Mouse (Mus musculus) midbrain, embryonic 12.5 days (tissue): Measurements from ENCODE around the gene Noxa1. TPM values are rescaled to one million over a fixed set of nuclear protein-coding genes. Genes with fewer than 3 reads are reported as not detected.
A peak's percentile ranks its signal among the peaks of the same experiment; 100 is the strongest.

Experiments used
- ATAC-seq: fragments of 200-750 bp; cut with Nextera tagmentation; 2 replicates; pipeline ENCODE4 v1.8.0; 2017; ENCODE audit warnings: low read depth, moderate TSS enrichment, moderate library complexity; ENCODE audit not compliant: low FRiP score
- H3K27ac ChIP-seq: fragments of 300-500 bp; sonication (generic); replicated peaks from 2 replicates; pipeline ENCODE4 v1.5.1; 2016; ENCODE audit warnings: mild to moderate bottlenecking
- H3K27me3 ChIP-seq: fragments of 300-500 bp; sonication (generic); 2 replicates; pipeline ENCODE4 v1.6.1; 2016; ENCODE audit warnings: mild to moderate bottlenecking
- H3K36me3 ChIP-seq: fragments of 300-500 bp; sonication (generic); 2 replicates; pipeline ENCODE4 v1.6.1; 2016
- H3K4me1 ChIP-seq: fragments of 300-500 bp; sonication (generic); 2 replicates; pipeline ENCODE4 v1.6.1; 2016
- H3K4me2 ChIP-seq: fragments of 300-500 bp; sonication (generic); replicated peaks from 2 replicates; pipeline ENCODE4 v1.6.1; 2016; ENCODE audit warnings: mild to moderate bottlenecking, moderate library complexity
- H3K4me3 ChIP-seq: fragments of 300-500 bp; sonication (generic); 2 replicates; pipeline ENCODE4 v1.5.1; 2016; ENCODE audit warnings: mild to moderate bottlenecking
- H3K9ac ChIP-seq: fragments of 300-500 bp; sonication (generic); replicated peaks from 2 replicates; pipeline ENCODE4 v1.6.1; 2016; ENCODE audit warnings: mild to moderate bottlenecking, moderate library complexity
- H3K9me3 ChIP-seq: fragments of 300-500 bp; sonication (generic); 2 replicates; pipeline ENCODE4 v1.6.1; 2016; ENCODE audit warnings: mild to moderate bottlenecking
- WGBS: fragments of 180-500 bp; shearing (Covaris S2); methylation state at CpG from one replicate; pipeline ENCODE4 v1.1.7; 2016; 5-methylcytosine and 5-hydroxymethylcytosine counted together
- polyA plus RNA-seq: library from polyadenylated mRNA; unstranded; fragments of >200 nt; fragmentation: Nextera tagmentation; extraction: Ambion mirVana; gene quantifications from 2 replicates; pipeline ENCODE4 v1.2.1, GENCODE M21; 2016

The Noxa1 gene
- polyA plus RNA-seq, 1 experiment from 2014 or later, result not detected

GRCm38 (mm10) chr2:25120963-25121362 is 26.0 kb upstream of the Noxa1 start:
- no peaks in the 10 kb centered on the region for H3K36me3 ChIP-seq
- H3K9me3 ChIP-seq, result no peaks in the 10 kb centered on the region
- H3K9ac ChIP-seq, result no peak overlapping the region
- no peak for ATAC-seq
- no peak overlapping the region for H3K27ac ChIP-seq
- H3K4me1 ChIP-seq, result peaks cover 19% of the 10 kb centered on the region
- 87% methylated on average over 7 of the region's 7 CpGs for WGBS
- peaks cover 34% of the 10 kb centered on the region for H3K27me3 ChIP-seq
- no peak overlapping the region for H3K4me3 ChIP-seq
- H3K4me2 ChIP-seq, result no peak overlapping the region

DNA sequence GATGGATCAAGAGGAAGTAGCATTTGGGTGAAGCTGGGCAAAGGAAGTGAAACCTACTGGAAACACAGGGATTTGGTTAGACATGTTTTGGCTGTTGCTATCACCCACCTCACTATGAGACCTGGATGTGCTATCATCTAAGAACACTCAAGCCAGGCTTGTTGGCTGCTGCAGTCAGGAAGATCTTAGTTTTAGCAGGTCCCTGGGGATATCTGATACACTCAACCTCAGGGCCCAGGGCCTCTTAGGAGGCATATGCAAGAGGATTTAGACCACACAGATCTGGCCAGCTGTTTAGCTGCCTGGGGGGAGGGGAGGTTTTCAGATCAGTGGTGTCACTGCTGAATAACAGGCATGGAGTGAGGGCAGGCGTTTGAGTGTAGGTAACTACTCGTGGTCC is 20.5 kb upstream of the Noxa1 start:
- H3K27ac ChIP-seq, result no peak overlapping the region
- peaks cover 13% of the 10 kb centered on the region for H3K4me1 ChIP-seq
- H3K4me2 ChIP-seq, result no peak overlapping the region
- H3K36me3 ChIP-seq, result no peaks in the 10 kb centered on the region
- H3K9me3 ChIP-seq, result no peaks in the 10 kb centered on the region
- H3K9ac ChIP-seq, result no peak overlapping the region
- ATAC-seq, result no peak
- WGBS, result 54% methylated on average over 2 of the region's 2 CpGs
- H3K27me3 ChIP-seq, result peaks cover 4% of the 10 kb centered on the region; the same call in 1 of the 2 replicates
- H3K4me3 ChIP-seq, result no peak overlapping the region

- 80% methylated on average over 2 of the region's 2 CpGs for WGBS
- no peak for ATAC-seq
Measured at GRCm38 (mm10) chr2:25114308-25114707, 19.4 kb upstream of the Noxa1 start.

GRCm38 (mm10) chr2:25111184-25111791 is 16.3 kb upstream of the Noxa1 start:
- Histone ChIP-seq H3K9me3 (no peaks in the 10 kb centered on the region), H3K27me3 (peaks cover 7% of the 10 kb centered on the region; the same call in 1 of the 2 replicates), H3K4me1 (peaks cover 13% of the 10 kb centered on the region), H3K4me2 (no peak overlapping the region), H3K27ac (no peak overlapping the region), H3K4me3 (no peak overlapping the region), H3K9ac (no peak overlapping the region), H3K36me3 (no peaks in the 10 kb centered on the region)
- no peak for ATAC-seq
- WGBS, result 57% methylated on average over 9 of the region's 9 CpGs

More at GRCm38 (mm10) chr2:25114308-25114707, 19.4 kb upstream of the Noxa1 start:
- Histone ChIP-seq H3K36me3 (no peaks in the 10 kb centered on the region), H3K27ac (no peak overlapping the region), H3K4me1 (peaks cover 13% of the 10 kb centered on the region), H3K4me2 (no peak overlapping the region), H3K4me3 (no peak overlapping the region), H3K27me3 (no peaks in the 10 kb centered on the region), H3K9ac (no peak overlapping the region), H3K9me3 (no peaks in the 10 kb centered on the region)

DNA sequence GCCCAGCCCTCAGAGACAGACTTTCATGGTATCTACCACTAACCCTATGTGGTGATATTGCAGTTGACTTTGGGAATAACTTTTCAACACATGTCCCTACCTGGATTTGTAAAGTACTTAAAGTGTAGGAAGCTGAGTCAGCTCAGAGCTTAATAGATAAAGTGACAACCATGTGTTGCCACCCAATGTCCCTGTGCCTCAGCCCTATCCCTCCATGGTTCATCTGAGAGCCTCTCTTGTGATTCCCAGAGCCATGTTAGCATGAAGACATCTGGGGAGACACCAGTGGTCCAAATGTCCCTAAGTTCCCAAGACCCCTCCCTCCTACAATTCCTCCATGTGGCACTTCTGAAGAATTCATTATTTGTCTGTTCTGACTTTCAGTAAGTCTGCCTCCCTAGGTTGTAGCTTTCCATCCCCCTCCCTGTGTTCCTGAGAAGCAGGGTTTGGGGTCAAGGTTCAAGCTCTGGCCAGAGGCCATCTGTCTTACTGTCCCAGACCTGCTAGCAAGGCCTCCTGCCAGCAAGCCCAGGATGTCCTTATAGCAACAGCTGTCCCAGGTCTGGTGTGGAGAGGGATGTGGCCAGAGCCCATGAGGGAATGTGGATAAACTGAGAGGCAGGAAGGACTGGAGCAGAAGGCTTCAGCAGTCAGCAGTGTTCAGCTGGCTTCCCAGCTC is 15.7 kb upstream of the Noxa1 start:
- Histone ChIP-seq H3K4me3 (no peak overlapping the region), H3K9ac (no peak overlapping the region), H3K4me1 (peaks cover 12% of the 10 kb centered on the region), H3K4me2 (no peak overlapping the region), H3K9me3 (no peaks in the 10 kb centered on the region), H3K27me3 (peaks cover 7% of the 10 kb centered on the region; the same call in 1 of the 2 replicates), H3K27ac (no peak overlapping the region), H3K36me3 (no peaks in the 10 kb centered on the region)
- no peak for ATAC-seq

- no peak overlapping the region for H3K4me3 ChIP-seq
- H3K4me1 ChIP-seq, result peaks cover 9% of the 10 kb centered on the region
- H3K9me3 ChIP-seq, result no peaks in the 10 kb centered on the region
- peaks cover 10% of the 10 kb centered on the region; the same call in 1 of the 2 replicates for H3K27me3 ChIP-seq
- H3K27ac ChIP-seq, result no peak overlapping the region
- H3K9ac ChIP-seq, result no peak overlapping the region
- H3K36me3 ChIP-seq, result no peaks in the 10 kb centered on the region
- no peak for ATAC-seq
- no peak overlapping the region for H3K4me2 ChIP-seq
Measured at GRCm38 (mm10) chr2:25109487-25109886, 14.5 kb upstream of the Noxa1 start.

DNA sequence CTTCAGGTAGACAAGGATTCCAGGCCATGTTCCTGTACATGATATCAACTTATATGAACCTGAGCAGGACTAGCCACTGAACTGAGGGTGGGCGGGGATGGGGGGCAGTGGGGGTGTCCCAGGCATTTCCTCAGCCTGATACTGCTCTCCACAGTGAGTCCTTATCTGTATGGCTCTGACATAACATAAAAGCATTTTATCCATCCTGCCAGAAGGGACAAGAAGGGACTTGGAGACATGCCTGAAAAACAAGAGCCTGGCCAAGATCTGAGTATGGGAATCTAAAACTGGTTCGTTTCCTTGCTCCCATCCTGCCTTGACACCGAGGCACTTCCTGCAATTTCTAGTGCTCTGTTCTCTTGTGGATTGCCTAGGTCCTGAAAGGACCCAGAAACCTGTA is 11.1 kb upstream of the Noxa1 start:
- peaks cover 3% of the 10 kb centered on the region for H3K4me1 ChIP-seq
- no peak overlapping the region for H3K27ac ChIP-seq
- H3K4me3 ChIP-seq, result no peak overlapping the region
- WGBS, result 79% methylated on average over 3 of the region's 3 CpGs
- H3K9ac ChIP-seq, result no peak overlapping the region
- no peaks in the 10 kb centered on the region for H3K36me3 ChIP-seq
- H3K4me2 ChIP-seq, result no peak overlapping the region
- H3K27me3 ChIP-seq, result peaks cover 10% of the 10 kb centered on the region; the same call in 1 of the 2 replicates
- no peak for ATAC-seq
- no peaks in the 10 kb centered on the region for H3K9me3 ChIP-seq

GRCm38 (mm10) chr2:25104122-25104521 is 9.2 kb upstream of the Noxa1 start:
- Histone ChIP-seq H3K9me3 (no peaks in the 10 kb centered on the region), H3K27me3 (peaks cover 10% of the 10 kb centered on the region; the same call in 1 of the 2 replicates), H3K4me3 (no peak overlapping the region), H3K4me1 (peaks cover 8% of the 10 kb centered on the region), H3K9ac (no peak overlapping the region), H3K4me2 (no peak overlapping the region), H3K27ac (no peak overlapping the region), H3K36me3 (no peaks in the 10 kb centered on the region)
- ATAC-seq, result no peak
- WGBS, result 93% methylated on average over 2 of the region's 2 CpGs

- Histone ChIP-seq H3K4me3 (no peak overlapping the region), H3K27ac (peak overlapping the region; percentile 44), H3K9ac (no peak overlapping the region), H3K27me3 (peaks cover 14% of the 10 kb centered on the region), H3K9me3 (no peaks in the 10 kb centered on the region), H3K4me2 (no peak overlapping the region), H3K4me1 (peaks cover 11% of the 10 kb centered on the region), H3K36me3 (no peaks in the 10 kb centered on the region)
- peak; percentile 61 for ATAC-seq
- 53% methylated on average over 3 of the region's 3 CpGs for WGBS
Measured at GRCm38 (mm10) chr2:25099703-25100102, 4.8 kb upstream of the Noxa1 start.

DNA sequence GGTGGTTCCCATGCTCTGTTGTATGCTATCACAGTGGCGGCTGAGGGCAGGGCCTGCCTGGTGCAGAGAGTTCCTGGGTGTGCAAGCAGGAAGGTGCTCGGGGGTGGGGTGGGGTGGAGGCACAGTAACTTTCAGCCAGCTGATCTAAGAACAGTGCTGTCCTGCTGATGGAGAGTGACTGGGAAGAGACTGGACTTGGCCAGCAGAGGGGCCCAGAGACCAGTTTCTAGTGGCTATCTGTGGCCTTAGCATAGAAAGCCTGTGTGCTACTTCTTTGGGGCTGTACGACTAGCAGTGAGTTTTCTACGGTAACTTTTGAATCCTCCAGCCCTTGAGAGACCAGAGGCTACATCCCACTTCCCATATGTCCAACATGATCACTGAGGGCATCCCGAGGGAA is 4.0 kb upstream of the Noxa1 start:
- no peaks in the 10 kb centered on the region for H3K36me3 ChIP-seq
- H3K4me3 ChIP-seq, result no peak overlapping the region
- peaks cover 13% of the 10 kb centered on the region for H3K4me1 ChIP-seq
- H3K27ac ChIP-seq, result 0 out of 2 replicates have a peak overlapping the region, but pooled peaks have one; percentile 44
- H3K9ac ChIP-seq, result 0 out of 2 replicates have a peak overlapping the region, but pooled peaks have one; percentile 11
- peaks cover 21% of the 10 kb centered on the region for H3K27me3 ChIP-seq
- no peaks in the 10 kb centered on the region for H3K9me3 ChIP-seq
- no peak overlapping the region for H3K4me2 ChIP-seq
- WGBS, result 43% methylated on average over 5 of the region's 5 CpGs
- ATAC-seq, result peak; percentile 72

GRCm38 (mm10) chr2:25098005-25098615 is 3.2 kb upstream of the Noxa1 start:
- H3K27ac ChIP-seq, result no peak overlapping the region
- no peak overlapping the region for H3K4me2 ChIP-seq
- ATAC-seq, result no peak
- H3K36me3 ChIP-seq, result no peaks in the 10 kb centered on the region
- peaks cover 28% of the 10 kb centered on the region for H3K27me3 ChIP-seq
- 85% methylated on average over 3 of the region's 3 CpGs for WGBS
- H3K4me3 ChIP-seq, result no peak overlapping the region
- H3K4me1 ChIP-seq, result peaks cover 13% of the 10 kb centered on the region
- 0 out of 2 replicates have a peak overlapping the region, but pooled peaks have one; percentile 11 for H3K9ac ChIP-seq
- H3K9me3 ChIP-seq, result no peaks in the 10 kb centered on the region

GRCm38 (mm10) chr2:25094785-25095108 is 202 bp downstream of the Noxa1 start:
- Histone ChIP-seq H3K36me3 (no peaks in the 10 kb centered on the region), H3K4me2 (no peak overlapping the region), H3K9ac (0 out of 2 replicates have a peak overlapping the region, but pooled peaks have one; percentile 5), H3K4me3 (no peak overlapping the region), H3K27me3 (peaks cover 37% of the 10 kb centered on the region), H3K27ac (no peak overlapping the region), H3K9me3 (no peaks in the 10 kb centered on the region), H3K4me1 (peaks cover 11% of the 10 kb centered on the region)
- 34% methylated on average over 17 of the region's 17 CpGs for WGBS
- no peak for ATAC-seq
